Comparison of ENCODE assay signal across 8 mouse cellular contexts in the genomic region with DNA sequence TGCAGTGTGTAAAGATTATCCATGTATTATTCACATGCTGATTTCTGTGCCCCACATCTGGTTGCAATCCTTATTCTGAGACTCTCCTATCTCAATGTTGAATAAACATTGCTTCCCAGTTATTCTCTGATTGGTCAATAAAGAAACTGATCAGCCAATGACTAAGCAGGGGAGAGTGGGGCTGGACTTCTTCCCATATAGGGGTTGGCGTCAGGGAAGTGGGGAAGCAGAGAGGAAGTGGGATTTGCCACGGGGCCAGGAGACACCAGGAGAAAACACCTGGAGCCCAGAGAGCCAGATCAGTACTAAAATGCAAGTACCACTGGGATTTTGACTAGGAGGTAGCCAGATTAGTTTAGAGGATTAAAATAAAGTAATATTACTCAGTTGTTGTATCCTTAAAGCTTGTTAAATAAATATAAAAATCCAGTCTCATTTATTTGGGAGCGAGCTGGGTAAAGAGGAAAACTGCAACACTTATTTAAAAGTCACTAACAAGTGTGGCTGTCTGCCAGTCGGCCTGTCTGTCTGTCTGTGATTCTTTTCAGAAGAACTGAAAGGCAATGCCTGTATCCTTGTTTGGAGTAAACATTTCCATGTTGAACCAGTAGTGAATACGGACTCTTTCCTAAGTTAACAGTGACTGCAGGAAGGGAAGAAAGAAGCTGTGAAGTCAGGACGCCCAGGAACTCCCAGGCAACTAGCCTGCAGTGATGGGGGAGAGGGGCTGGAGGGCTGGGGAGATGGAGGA. TPM values are rescaled to one million over a fixed set of nuclear protein-coding genes. Genes with fewer than 3 reads are reported as not detected.
DNase-seq lines count a peak whose midpoint lies in the region; ATAC-seq lines count a peak whose summit lies in the region.
"Had no signal": no experiment of that assay in that cellular context is flagged by ENCODE, and none has a peak within 500 bp of the region (broad histone marks: within the 10 kb centered on the region; RNA-seq: fewer than 3 reads in every experiment).

No protein-coding gene starts in this region.

- DNase-seq in retina, postnatal 1 day = peak; percentile 11
- no peak for DNase-seq in retina, embryonic 14.5 days (ENCODE audit: low spot score)
- DNase-seq in liver = peak; percentile 19
- DNase-seq in layer of hippocampus, postnatal 36 days = no peak
- no peak for DNase-seq in left cerebral cortex, postnatal 25 days (ENCODE audit: low spot score in 2 of 2)
- no peak for DNase-seq in right cerebral cortex, postnatal 36 days (ENCODE audit: low spot score in 2 of 2)
- DNase-seq: cerebellum, postnatal 25 days had no signal

- no peaks in the 10 kb centered on the region for H3K27me3 ChIP-seq in embryonic facial prominence, embryonic 15.5 days

- no peaks in the 10 kb centered on the region for H3K4me1 ChIP-seq in embryonic facial prominence, embryonic 15.5 days

- H3K9me3 ChIP-seq in embryonic facial prominence, embryonic 15.5 days (replicated peaks) = no peaks in the 10 kb centered on the region

- 25% methylated on average over 6 of the region's 6 CpGs for WGBS in embryonic facial prominence, embryonic 15.5 days

- H3K4me3 ChIP-seq in embryonic facial prominence, embryonic 15.5 days (replicated peaks) = peak overlapping the region; percentile 13

- H3K36me3 ChIP-seq in embryonic facial prominence, embryonic 15.5 days = no peaks in the 10 kb centered on the region

- H3K4me2 ChIP-seq in embryonic facial prominence, embryonic 15.5 days (replicated peaks) = peak overlapping the region; percentile 27; the same call in 1 of the 2 replicates

- intact Hi-C loops in left cerebral cortex, postnatal 25 days (cut with DNase I) = no loop called here

- peak; percentile 75; the same call in 1 of the 2 replicates for ATAC-seq in embryonic facial prominence, embryonic 15.5 days (ENCODE audit: insufficient number of reproducible peaks, low FRiP score, low TSS enrichment, low read depth)

- no peak overlapping the region for H3K27ac ChIP-seq in embryonic facial prominence, embryonic 15.5 days (replicated peaks)

- no peak overlapping the region for H3K9ac ChIP-seq in embryonic facial prominence, embryonic 15.5 days

RNA-seq across cellular contexts. Expression of gene Caprin1, which starts 19.9 kb away (rescaled TPM):
- polyA plus RNA-seq in embryonic facial prominence, embryonic 15.5 days (2015; fragmentation: Nextera tagmentation; extraction: Ambion mirVana) = 245 and 248 TPM in 2 replicates
- total RNA-seq in layer of hippocampus, postnatal 36 days (2021) = 100 to 1,000 TPM; 363 to 370 TPM
- total RNA-seq in left cerebral cortex, postnatal 25 days (2021) = 100 to 1,000 TPM; 329 to 340 TPM

RNA-seq across cellular contexts. Expression of gene Nat10, which starts 56.2 kb away (rescaled TPM):
- polyA plus RNA-seq in embryonic facial prominence, embryonic 15.5 days (2015; fragmentation: Nextera tagmentation; extraction: Ambion mirVana) = 23.8 and 24.5 TPM in 2 replicates
- total RNA-seq in layer of hippocampus, postnatal 36 days (2021) = 10 to 100 TPM; 37.0 to 37.6 TPM
- total RNA-seq in left cerebral cortex, postnatal 25 days (2021) = 10 to 100 TPM; 34.4 to 35.5 TPM

Comparison
In these comparisons a context has a peak if more than half of its experiments do, and no peak if none do; other contexts are left out.
1. DNase-seq: peak in retina, postnatal 1 day (single experiment) and liver (single experiment); none in retina, embryonic 14.5 days (single experiment), layer of hippocampus, postnatal 36 days (0 of 2), left cerebral cortex, postnatal 25 days (0 of 2) and right cerebral cortex, postnatal 36 days (0 of 2).